Comparison of ENCODE assay signal across 9 mouse cellular contexts in genomic region chr4:101198333-101198732, GRCm38 (mm10).
DNase-seq lines count a peak whose midpoint lies in the region; ATAC-seq and TF ChIP-seq lines count a peak whose summit lies in the region.
"Had no signal": no experiment of that assay in that cellular context is flagged by ENCODE, and none has a peak within 500 bp of the region (broad histone marks: within the 10 kb centered on the region; RNA-seq: fewer than 3 reads in every experiment).

No protein-coding gene starts in this region.

- no peaks in the 10 kb centered on the region for H3K9me3 ChIP-seq in kidney, embryonic 16.5 days (ENCODE audit: low read length)
- H3K9me3 ChIP-seq in liver, postnatal 0 days (ENCODE audit: low read length) = no peaks in the 10 kb centered on the region
- H3K9me3 ChIP-seq: limb, embryonic 13.5 days had no signal

- no peak overlapping the region for H3K27ac ChIP-seq in kidney, embryonic 16.5 days (ENCODE audit: low read length)
- no peak overlapping the region for H3K27ac ChIP-seq in liver, postnatal 0 days (ENCODE audit: low read depth)
- H3K27ac ChIP-seq: limb, embryonic 13.5 days had no signal

- H3K27me3 ChIP-seq in kidney, embryonic 16.5 days (ENCODE audit: insufficient read depth, low read length) = no peaks in the 10 kb centered on the region
- H3K27me3 ChIP-seq in liver, postnatal 0 days (ENCODE audit: insufficient read depth, low read length) = no peaks in the 10 kb centered on the region
- H3K27me3 ChIP-seq: limb, embryonic 13.5 days had no signal

- peak; percentile 39; the same call in 1 of the 2 replicates for ATAC-seq in kidney, embryonic 16.5 days (ENCODE audit: low FRiP score, low TSS enrichment)
- ATAC-seq in liver, postnatal 0 days = peak; percentile 60; the same call in 1 of the 2 replicates

- peak; percentile 72 for DNase-seq in adrenal gland, adult 2 months
- no peak for DNase-seq in adrenal gland, postnatal 4 days (ENCODE audit: low spot score in 2 of 2)
- DNase-seq in MN1 (ENCODE audit: low spot score) = peak; percentile 49
- DNase-seq in fat pad, adult 2 months (ENCODE audit: extremely low read depth, low read depth, low spot score) = peak; percentile 33
- peak; percentile 38 for DNase-seq in liver, postnatal 0 days
- DNase-seq in skeletal muscle tissue, adult 2 months (ENCODE audit: low read depth, low spot score) = peak; percentile 92
- DNase-seq in spleen, postnatal 4 days (ENCODE audit: low spot score in 2 of 2) = no peak

- H3K4me2 ChIP-seq in kidney, embryonic 16.5 days (replicated peaks; ENCODE audit: low read depth, low read length) = no peak overlapping the region
- no peak overlapping the region for H3K4me2 ChIP-seq in liver, postnatal 0 days (ENCODE audit: low read depth, low read length)
- H3K4me2 ChIP-seq: limb, embryonic 13.5 days had no signal

- no peak overlapping the region for H3K9ac ChIP-seq in kidney, embryonic 16.5 days (replicated peaks; ENCODE audit: low read length)
- H3K9ac ChIP-seq in liver, postnatal 0 days (replicated peaks) = no peak overlapping the region
- H3K9ac ChIP-seq: limb, embryonic 13.5 days had no signal

- H3K4me3 ChIP-seq in kidney, embryonic 16.5 days (ENCODE audit: low read length) = no peak overlapping the region
- no peak overlapping the region for H3K4me3 ChIP-seq in liver, postnatal 0 days (ENCODE audit: low read depth, low read length)
- H3K4me3 ChIP-seq: limb, embryonic 13.5 days had no signal

- no peak for TF ChIP-seq EP300 in liver, postnatal 0 days (IDR thresholded peaks at IDR 0.05; ENCODE audit: low read depth)

- H3K36me3 ChIP-seq in kidney, embryonic 16.5 days (ENCODE audit: insufficient read depth, low read length) = no peaks in the 10 kb centered on the region
- H3K36me3 ChIP-seq in liver, postnatal 0 days (replicated peaks; ENCODE audit: insufficient read depth, low read length) = no peaks in the 10 kb centered on the region; the same call in 1 of the 2 replicates
- H3K36me3 ChIP-seq: limb, embryonic 13.5 days had no signal

- H3K4me1 ChIP-seq in kidney, embryonic 16.5 days (ENCODE audit: insufficient read depth, low read length) = no peaks in the 10 kb centered on the region; the same call in 1 of the 2 replicates
- H3K4me1 ChIP-seq in liver, postnatal 0 days (ENCODE audit: insufficient read depth) = peaks cover 31% of the 10 kb centered on the region

- peak; percentile 59 for TF ChIP-seq CTCF in liver, postnatal 0 days (IDR thresholded peaks at IDR 0.05; ENCODE audit: low read depth)

- WGBS in kidney, embryonic 16.5 days = 59% methylated on average over 2 of the region's 2 CpGs
- WGBS in liver, postnatal 0 days (ENCODE audit: insufficient replicate concordance) = 6% methylated on average over 2 of the region's 2 CpGs

Comparison
In these comparisons a context has a peak if more than half of its experiments do, and no peak if none do; other contexts are left out.
1. DNase-seq: peak in adrenal gland, adult 2 months (single experiment), MN1 (single experiment), fat pad, adult 2 months (single experiment), liver, postnatal 0 days (single experiment) and skeletal muscle tissue, adult 2 months (single experiment); none in adrenal gland, postnatal 4 days (0 of 2) and spleen, postnatal 4 days (0 of 2).